Comparison of ENCODE assay signal across 31 mouse cellular contexts in the genomic region with DNA sequence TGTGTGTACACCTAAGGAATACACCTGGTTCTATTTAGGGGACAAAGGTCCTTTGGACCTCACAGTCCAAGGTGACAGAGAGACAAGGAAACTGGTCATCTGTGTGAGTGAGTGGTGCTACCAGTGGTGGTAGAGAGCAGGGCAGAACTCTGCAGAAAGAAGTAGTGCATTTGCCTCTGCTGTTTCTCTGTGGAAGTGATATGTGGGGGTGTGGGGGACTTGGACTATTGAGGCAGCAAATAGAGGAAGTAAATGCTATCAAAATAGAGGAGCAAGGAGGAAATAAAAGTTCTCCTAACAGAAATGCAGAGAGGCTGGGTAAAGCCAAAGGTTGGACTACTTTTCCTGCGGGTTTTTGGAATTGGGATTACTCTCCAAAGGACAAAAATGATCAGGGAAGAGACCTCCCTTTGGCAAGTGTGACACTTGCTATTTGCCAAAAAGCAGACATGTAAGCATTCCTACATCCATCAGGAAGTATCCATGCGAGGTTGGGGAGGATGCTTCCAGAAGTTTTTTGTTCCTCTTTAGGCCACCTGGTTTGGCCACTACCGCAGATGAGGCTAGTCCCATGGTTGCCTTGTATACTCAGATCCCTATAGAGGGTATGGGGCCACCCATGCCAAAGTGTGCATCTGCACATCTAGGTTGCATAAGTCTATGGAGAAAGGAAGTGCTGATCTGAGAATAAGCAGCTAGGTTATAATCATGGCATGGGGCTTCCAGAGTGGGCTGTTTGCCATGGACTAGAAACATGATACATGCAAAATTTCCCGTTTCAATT.
DNase-seq lines count a peak whose midpoint lies in the region; ATAC-seq and TF ChIP-seq lines count a peak whose summit lies in the region.
"Had no signal": no experiment of that assay in that cellular context is flagged by ENCODE, and none has a peak within 500 bp of the region (broad histone marks: within the 10 kb centered on the region; RNA-seq: fewer than 3 reads in every experiment).

No protein-coding gene starts in this region.

- peak; percentile 34 for ATAC-seq in megakaryocyte, adult 5-6 weeks (ENCODE audit: poor library complexity, severe bottlenecking)
- no peak for ATAC-seq in neural tube, embryonic 15.5 days (ENCODE audit: low FRiP score)
- ATAC-seq in forebrain, postnatal 0 days, result no peak
- ATAC-seq: forebrain, embryonic 14.5 days; inflammation-experienced regulatory T-cells, adult 6 months; midbrain, embryonic 13.5 days had no signal

- no peaks in the 10 kb centered on the region for H3K36me3 ChIP-seq in neural tube, embryonic 15.5 days
- H3K36me3 ChIP-seq in forebrain, postnatal 0 days (ENCODE audit: insufficient read depth), result no peaks in the 10 kb centered on the region
- H3K36me3 ChIP-seq: G1E; heart, embryonic 13.5 days; hindbrain, embryonic 15.5 days; midbrain, embryonic 13.5 days; neural tube, embryonic 13.5 days had no signal

- H3K4me2 ChIP-seq in neural tube, embryonic 15.5 days, result no peak overlapping the region
- no peak overlapping the region for H3K4me2 ChIP-seq in forebrain, postnatal 0 days (ENCODE audit: low read depth)
- H3K4me2 ChIP-seq: heart, embryonic 13.5 days; hindbrain, embryonic 15.5 days; lung, embryonic 14.5 days; midbrain, embryonic 13.5 days; neural tube, embryonic 13.5 days had no signal

- H3K4me3 ChIP-seq in lung, adult 2 months (replicated peaks; ENCODE audit: extremely low read depth, low read depth, low read length), result no peak overlapping the region
- H3K4me3 ChIP-seq in bone marrow macrophage, adult 2 months (ENCODE audit: insufficient read depth, low read length), result no peak overlapping the region
- H3K4me3 ChIP-seq in neural tube, embryonic 15.5 days (replicated peaks), result no peak overlapping the region
- H3K4me3 ChIP-seq in forebrain, postnatal 0 days (ENCODE audit: low read depth, low read length), result no peak overlapping the region
- H3K4me3 ChIP-seq: heart, adult 2 months; heart, embryonic 13.5 days; hindbrain, embryonic 15.5 days; layer of hippocampus, adult 2 months; midbrain, embryonic 13.5 days; neural tube, embryonic 13.5 days had no signal

- H3K9me3 ChIP-seq in neural tube, embryonic 15.5 days (replicated peaks), result no peaks in the 10 kb centered on the region
- no peaks in the 10 kb centered on the region for H3K9me3 ChIP-seq in forebrain, postnatal 0 days (ENCODE audit: low read length)
- H3K9me3 ChIP-seq: heart, embryonic 13.5 days; hindbrain, embryonic 15.5 days; midbrain, embryonic 13.5 days; neural tube, embryonic 13.5 days had no signal

- no peak for TF ChIP-seq CTCF in lung, adult 2 months (IDR thresholded peaks at IDR 0.05; ENCODE audit: insufficient read depth, low read length)
- no peak for TF ChIP-seq CTCF in bone marrow macrophage, adult 2 months (IDR thresholded peaks at IDR 0.05; ENCODE audit: low read depth, low read length)
- TF ChIP-seq CTCF in forebrain, postnatal 0 days (IDR thresholded peaks at IDR 0.05; ENCODE audit: low read depth), result no peak

- DNase-seq in lung, postnatal 36 days, result peak; percentile 55
- no peak for DNase-seq in lung, adult 2 months
- no peak for DNase-seq in forebrain, postnatal 0 days
- DNase-seq: cerebellum, adult 8-10 months; cerebellum, postnatal 25 days; gastrocnemius, postnatal 25 days; heart, adult 2 months; heart, postnatal 10 days; kidney, adult 11 months; kidney, postnatal 36 days; layer of hippocampus, postnatal 36 days; left cerebral cortex, postnatal 4 days; lung, embryonic 14.5 days; lung, postnatal 14 days; retina, postnatal 1 day; right cerebral cortex, postnatal 14 days; thymus, adult 2 months; thymus, postnatal 36 days had no signal

- 86% methylated on average over 4 of the region's 4 CpGs for WGBS in lung, adult 2 months
- 89% methylated on average over 4 of the region's 4 CpGs for WGBS in neural tube, embryonic 15.5 days
- 85% methylated on average over 4 of the region's 4 CpGs for WGBS in forebrain, postnatal 0 days

- H3K27me3 ChIP-seq in neural tube, embryonic 15.5 days (replicated peaks), result no peaks in the 10 kb centered on the region
- no peaks in the 10 kb centered on the region for H3K27me3 ChIP-seq in forebrain, postnatal 0 days (ENCODE audit: insufficient read depth, low read length)
- H3K27me3 ChIP-seq: heart, embryonic 13.5 days; hindbrain, embryonic 15.5 days; midbrain, embryonic 13.5 days; neural tube, embryonic 13.5 days had no signal

- peak overlapping the region; percentile 82 for H3K27ac ChIP-seq in bone marrow macrophage, adult 2 months (ENCODE audit: insufficient read depth, low read depth, low read length)
- no peak overlapping the region for H3K27ac ChIP-seq in neural tube, embryonic 15.5 days (replicated peaks)
- H3K27ac ChIP-seq in forebrain, postnatal 0 days (ENCODE audit: low read depth, low read length), result no peak overlapping the region
- H3K27ac ChIP-seq: heart, adult 2 months; heart, embryonic 13.5 days; hindbrain, embryonic 15.5 days; layer of hippocampus, adult 2 months; liver, embryonic 14.5 days; midbrain, embryonic 13.5 days; neural tube, embryonic 13.5 days; stomach, postnatal 0 days had no signal

- H3K9ac ChIP-seq in neural tube, embryonic 15.5 days (replicated peaks), result no peak overlapping the region
- H3K9ac ChIP-seq in forebrain, postnatal 0 days, result no peak overlapping the region
- H3K9ac ChIP-seq: heart, embryonic 13.5 days; hindbrain, embryonic 15.5 days; liver, embryonic 14.5 days; lung, embryonic 14.5 days; midbrain, embryonic 13.5 days; neural tube, embryonic 13.5 days had no signal

- TF ChIP-seq POLR2A in lung, adult 2 months (IDR thresholded peaks at IDR 0.05; ENCODE audit: borderline replicate concordance, extremely low read depth, low read depth, low read length), result no peak
- no peak for TF ChIP-seq POLR2A in bone marrow macrophage, adult 2 months (IDR thresholded peaks at IDR 0.05; ENCODE audit: borderline replicate concordance, low read depth, low read length)

- H3K4me1 ChIP-seq in lung, adult 2 months (ENCODE audit: control insufficient read depth, insufficient read depth, low read length), result peaks cover 5% of the 10 kb centered on the region; the same call in 1 of the 2 replicates
- peaks cover 48% of the 10 kb centered on the region for H3K4me1 ChIP-seq in bone marrow macrophage, adult 2 months (ENCODE audit: control insufficient read depth, insufficient read depth, low read length)
- no peaks in the 10 kb centered on the region for H3K4me1 ChIP-seq in neural tube, embryonic 15.5 days
- H3K4me1 ChIP-seq in forebrain, postnatal 0 days (ENCODE audit: insufficient read depth), result no peaks in the 10 kb centered on the region
- H3K4me1 ChIP-seq: heart, embryonic 13.5 days; hindbrain, embryonic 15.5 days; midbrain, embryonic 13.5 days; neural tube, embryonic 13.5 days had no signal
